Mouse (Mus musculus) lung, postnatal 0 days (tissue): Measurements from ENCODE around the gene Ifnk.

Experiments
- CTCF ChIP-seq: IDR thresholded peaks from 2 replicates; pipeline ENCODE4 v1.5.1; 2016; ENCODE audit warnings: antibody characterized with exemption, mild to moderate bottlenecking
- EP300 ChIP-seq: IDR thresholded peaks from 2 replicates; pipeline ENCODE4 v1.6.1; 2016; ENCODE audit warnings: antibody characterized with exemption, mild to moderate bottlenecking, control low read depth

DNA sequence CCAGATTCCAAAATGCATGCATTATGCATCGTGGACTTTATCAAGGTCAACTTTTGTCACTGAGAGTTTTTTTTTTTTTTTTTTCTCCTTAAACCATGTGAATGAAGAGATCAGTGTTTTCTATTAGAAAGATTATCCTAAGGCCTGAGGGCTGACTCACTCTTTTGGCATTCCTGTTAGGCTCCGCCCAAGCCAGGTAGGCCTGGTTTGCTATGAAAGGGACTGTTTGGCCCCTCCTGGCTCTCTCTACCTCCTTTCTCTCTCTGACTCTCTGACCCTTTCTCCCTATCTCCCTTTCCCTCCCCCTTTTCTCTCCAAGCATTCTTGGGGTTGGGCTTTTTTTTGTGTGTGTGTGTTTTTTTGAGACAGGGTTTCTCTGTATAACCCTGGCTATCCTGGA is 23.7 kb downstream of the Ifnk start:
- TF ChIP-seq CTCF (no peak), EP300 (no peak)
